Mouse (Mus musculus): ENCODE data around the gene Ap1m2.

DNA sequence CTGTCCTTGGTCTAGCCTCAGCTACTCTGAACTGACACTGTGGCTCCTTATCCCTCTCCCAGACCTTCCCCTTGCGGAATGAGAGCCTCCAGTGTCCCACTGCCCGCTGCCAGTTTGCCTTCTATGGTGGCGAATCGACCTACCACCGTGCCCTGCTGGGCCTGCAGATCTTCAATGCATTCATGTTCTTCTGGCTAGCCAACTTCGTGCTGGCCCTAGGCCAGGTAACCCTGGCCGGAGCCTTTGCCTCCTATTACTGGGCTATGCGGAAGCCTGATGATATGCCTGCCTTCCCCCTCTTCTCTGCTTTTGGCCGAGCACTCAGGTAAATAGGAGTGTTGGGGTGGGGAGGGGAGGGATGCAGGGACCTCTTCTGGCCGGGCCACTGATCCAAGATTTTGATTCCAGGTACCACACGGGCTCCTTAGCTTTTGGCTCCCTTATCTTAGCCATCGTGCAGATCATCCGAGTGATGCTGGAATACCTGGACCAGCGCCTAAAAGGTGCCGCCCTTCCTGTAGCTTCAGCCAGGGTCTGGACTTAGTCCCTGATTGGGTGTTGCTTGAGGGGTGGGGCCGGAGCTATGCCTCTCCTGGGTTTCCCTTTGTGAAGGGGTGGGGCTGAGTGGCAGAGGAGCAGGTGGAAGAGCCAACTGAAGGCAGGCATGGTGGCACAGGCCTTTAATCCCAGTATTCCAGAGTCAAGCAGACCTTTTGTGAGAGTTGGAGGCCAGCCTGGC, 34.7 kb upstream of the Ap1m2 start:
- TF ChIP-seq CTCF (IDR thresholded peaks at IDR 0.05; ENCODE audit: borderline replicate concordance, extremely low read depth, insufficient read depth, insufficient read length) (no peak), POLR2A (IDR thresholded peaks at IDR 0.05; ENCODE audit: borderline replicate concordance, extremely low read depth, insufficient read depth, insufficient read length, poor library complexity, severe bottlenecking) (no peak)

All from brain, embryonic 14.5 days (tissue).